8 mouse cellular contexts compared by ENCODE assay signal in genomic region chr6:129236652-129237342, GRCm38 (mm10). TPM values are rescaled to one million over a fixed set of nuclear protein-coding genes. Genes with fewer than 3 reads are reported as not detected.
DNase-seq lines count a peak whose midpoint lies in the region; ATAC-seq lines count a peak whose summit lies in the region.

No protein-coding gene starts in this region.

- no peak for ATAC-seq in liver, embryonic 12.5 days
- no peak for ATAC-seq in erythroblast, adult 5-6 weeks (replicated peaks; ENCODE audit: low FRiP score, poor library complexity, severe bottlenecking)
- ATAC-seq in hindbrain, embryonic 16.5 days, result no peak

- H3K4me3 ChIP-seq in liver, embryonic 12.5 days, result peak overlapping the region; percentile 65; the same call in 1 of the 2 replicates
- H3K4me3 ChIP-seq in hindbrain, embryonic 16.5 days (ENCODE audit: low read length), result no peak overlapping the region

- no peaks in the 10 kb centered on the region for H3K36me3 ChIP-seq in liver, embryonic 12.5 days
- no peaks in the 10 kb centered on the region for H3K36me3 ChIP-seq in hindbrain, embryonic 16.5 days (ENCODE audit: control insufficient read depth, insufficient read depth, low read length)

- WGBS in liver, embryonic 12.5 days (ENCODE audit: insufficient replicate concordance), result 78% methylated on average over 2 of the region's 2 CpGs
- WGBS in hindbrain, embryonic 16.5 days, result 96% methylated on average over 2 of the region's 2 CpGs

- DNase-seq in heart, adult 11 months, result peak; percentile 95
- no peak for DNase-seq in heart, postnatal 36 days
- peak; percentile 85 for DNase-seq in adipocyte (ENCODE audit: low spot score)
- peak; percentile 84 to 91 for DNase-seq in spleen, postnatal 36 days (ENCODE audit: low spot score in 2 of 2)
- no peak for DNase-seq in cerebellum, postnatal 10 days

- H3K9me3 ChIP-seq in liver, embryonic 12.5 days (replicated peaks), result no peaks in the 10 kb centered on the region
- no peaks in the 10 kb centered on the region for H3K9me3 ChIP-seq in hindbrain, embryonic 16.5 days (ENCODE audit: control insufficient read depth, low read length)

- H3K4me2 ChIP-seq in liver, embryonic 12.5 days, result peak overlapping the region; percentile 75
- no peak overlapping the region for H3K4me2 ChIP-seq in hindbrain, embryonic 16.5 days (ENCODE audit: low read length)

- no peaks in the 10 kb centered on the region for H3K27me3 ChIP-seq in liver, embryonic 12.5 days (replicated peaks)
- no peaks in the 10 kb centered on the region for H3K27me3 ChIP-seq in hindbrain, embryonic 16.5 days (replicated peaks; ENCODE audit: control insufficient read depth, insufficient read depth, low read length)

- intact Hi-C loops in heart, postnatal 36 days (cut with DNase I), result loop anchor here (1.0 kb wide), 1 partner anchor 55 kb away; no protein-coding TSS in a partner anchor

- peak overlapping the region; percentile 65; the same call in 1 of the 2 replicates for H3K9ac ChIP-seq in liver, embryonic 12.5 days
- H3K9ac ChIP-seq in hindbrain, embryonic 16.5 days (ENCODE audit: low read depth, low read length), result no peak overlapping the region

- peak overlapping the region; percentile 72 for H3K27ac ChIP-seq in liver, embryonic 12.5 days
- no peak overlapping the region for H3K27ac ChIP-seq in hindbrain, embryonic 16.5 days (ENCODE audit: low read depth, low read length)

- peaks cover 58% of the 10 kb centered on the region for H3K4me1 ChIP-seq in liver, embryonic 12.5 days
- H3K4me1 ChIP-seq in hindbrain, embryonic 16.5 days (ENCODE audit: control insufficient read depth, insufficient read depth, low read depth, low read length), result peaks cover 4% of the 10 kb centered on the region; the same call in 1 of the 2 replicates

RNA-seq across cellular contexts. Expression of gene Cd69, which starts 38.4 kb away (rescaled TPM):
- total RNA-seq in heart, postnatal 36 days (2021), result under 1 TPM in 1 of 2 experiments, not detected in 1; 0.28 TPM
- polyA plus RNA-seq in liver, embryonic 12.5 days (2016; fragmentation: Nextera tagmentation; extraction: Ambion mirVana), result 1.3 TPM in 2 replicates
- total RNA-seq in erythroblast, adult 5-6 weeks (2015; ENCODE audit: low replicate concordance), result 4.2 and 17.3 TPM in 2 replicates
- total RNA-seq in erythroblast, adult 5-6 weeks (2017; ENCODE audit: low replicate concordance), result 2.6 and 3.7 TPM in 2 replicates
- 0.09 TPM in 1 of 2 replicates, not detected in the other for polyA plus RNA-seq in hindbrain, embryonic 16.5 days (2015; fragmentation: Nextera tagmentation; extraction: Ambion mirVana)

RNA-seq across cellular contexts. Expression of gene Clec2d, which starts 56.4 kb away (rescaled TPM):
- 10 to 100 TPM; 35.1 to 51.7 TPM for total RNA-seq in heart, postnatal 36 days (2021)
- not detected in 2 replicates for polyA plus RNA-seq in liver, embryonic 12.5 days (2016; fragmentation: Nextera tagmentation; extraction: Ambion mirVana)
- total RNA-seq in erythroblast, adult 5-6 weeks (2015; ENCODE audit: low replicate concordance), result 4.2 and 9.0 TPM in 2 replicates
- 37.6 and 44.3 TPM in 2 replicates for total RNA-seq in erythroblast, adult 5-6 weeks (2017; ENCODE audit: low replicate concordance)
- 0.21 and 0.30 TPM in 2 replicates for polyA plus RNA-seq in hindbrain, embryonic 16.5 days (2015; fragmentation: Nextera tagmentation; extraction: Ambion mirVana)

Comparison
In these comparisons a context has a peak if more than half of its experiments do, and no peak if none do; other contexts are left out.
1. DNase-seq: peak in heart, adult 11 months (single experiment), adipocyte (single experiment) and spleen, postnatal 36 days (2 of 2); none in heart, postnatal 36 days (0 of 2) and cerebellum, postnatal 10 days (0 of 2).